Mouse (Mus musculus): ENCODE results near the gene Sox18. TPM values are rescaled to one million over a fixed set of nuclear protein-coding genes. Genes with fewer than 3 reads are reported as not detected.

Gene Sox18
- total and polyA plus RNA-seq, 3 experiments: 0.04 TPM; not detected in 2

- H3K4me3 ChIP-seq (ENCODE audit: control insufficient read depth in 1 of 2, insufficient read depth in 1 of 2, low read depth in 2 of 2, low read length in 2 of 2): no peak overlapping the region
- no peaks in the 10 kb centered on the region for H3K79me2 ChIP-seq (ENCODE audit: control insufficient read depth, insufficient read depth, low read length, poor library complexity)
- H3K9ac ChIP-seq (ENCODE audit: control insufficient read depth, low read depth, low read length, poor library complexity, severe bottlenecking): no peak overlapping the region
- DNase-seq (ENCODE audit: low read depth, low spot score): no peak
- peaks cover 0 to 4% of the 10 kb centered on the region in 2 experiments; a peak in 2 of 4 replicates for H3K36me3 ChIP-seq (ENCODE audit: control insufficient read depth in 1 of 2, insufficient read depth in 2 of 2, low read length in 2 of 2)
- H3K4me1 ChIP-seq (ENCODE audit: control insufficient read depth in 1 of 2, insufficient read depth in 2 of 2, low read length in 2 of 2): peaks cover 0 to 8% of the 10 kb centered on the region in 2 experiments; a peak in 2 of 4 replicates
- TF ChIP-seq ZC3H11A (IDR thresholded peaks at IDR 0.05; ENCODE audit: low read depth, low read length): no peak
- no peak for TF ChIP-seq CHD2 (IDR thresholded peaks at IDR 0.05; ENCODE audit: low read length)
- TF ChIP-seq MYC (IDR thresholded peaks at IDR 0.05; ENCODE audit: low read depth, low read length): no peak
- no peak for TF ChIP-seq ELF1 (IDR thresholded peaks at IDR 0.05; ENCODE audit: low read depth, low read length)
- TF ChIP-seq E2F4 (IDR thresholded peaks at IDR 0.05; ENCODE audit: borderline replicate concordance, low read depth, low read length): no peak
- no peak for TF ChIP-seq NRF1 (IDR thresholded peaks at IDR 0.05; ENCODE audit: insufficient read depth, low read depth, low read length, poor library complexity, severe bottlenecking)
- TF ChIP-seq ZKSCAN1 (IDR thresholded peaks at IDR 0.05; ENCODE audit: low read depth, low read length): no peak
- TF ChIP-seq NELFE (IDR thresholded peaks at IDR 0.05; ENCODE audit: low read depth, low read length): no peak
- TF ChIP-seq GABPA (IDR thresholded peaks at IDR 0.05; ENCODE audit: low read depth, low read length): no peak
- no peak for TF ChIP-seq RAD21 (IDR thresholded peaks at IDR 0.05; ENCODE audit: low read depth, low read length)
- TF ChIP-seq MXI1 (IDR thresholded peaks at IDR 0.05; ENCODE audit: low read depth, low read length): no peak
- no peak for TF ChIP-seq POLR2AphosphoS5 (IDR thresholded peaks at IDR 0.05; ENCODE audit: borderline replicate concordance, low read depth, low read length)
- no peak for TF ChIP-seq USF1 (IDR thresholded peaks at IDR 0.05; ENCODE audit: low read depth, low read length)
- TF ChIP-seq UBTF (IDR thresholded peaks at IDR 0.05; ENCODE audit: borderline replicate concordance, insufficient read depth, low read depth, low read length): no peak
- TF ChIP-seq HCFC1 (IDR thresholded peaks at IDR 0.05; ENCODE audit: low read depth, low read length): no peak
- no peak for TF ChIP-seq CHD1 (IDR thresholded peaks at IDR 0.05; ENCODE audit: low read depth, low read length)
- no peak for TF ChIP-seq TCF12 (IDR thresholded peaks at IDR 0.05; ENCODE audit: low read depth, low read length)
- no peak for TF ChIP-seq MAFK (IDR thresholded peaks at IDR 0.05; ENCODE audit: borderline replicate concordance, low read depth, low read length)
- no peaks in the 10 kb centered on the region for H3K27me3 ChIP-seq (ENCODE audit: control insufficient read depth in 1 of 2, insufficient read depth in 2 of 2, low read length in 2 of 2)
- no peaks in the 10 kb centered on the region for H3K9me3 ChIP-seq (replicated peaks; ENCODE audit: insufficient read depth, low read length)
- H3K27ac ChIP-seq (ENCODE audit: control insufficient read depth, low read depth, low read length): no peak overlapping the region
Observed at GRCm38 (mm10) chr2:181658528-181658927, 12.9 kb downstream of the Sox18 start.

- Histone ChIP-seq H3K4me3 (ENCODE audit: control insufficient read depth in 1 of 2, insufficient read depth in 1 of 2, low read depth in 2 of 2, low read length in 2 of 2) (no peak overlapping the region), H3K27ac (ENCODE audit: control insufficient read depth, low read depth, low read length) (no peak overlapping the region), H3K9me3 (replicated peaks; ENCODE audit: insufficient read depth, low read length) (no peaks in the 10 kb centered on the region), H3K4me1 (ENCODE audit: control insufficient read depth in 1 of 2, insufficient read depth in 2 of 2, low read length in 2 of 2) (peaks cover 0 to 2% of the 10 kb centered on the region in 2 experiments; a peak in 1 of 4 replicates), H3K79me2 (ENCODE audit: control insufficient read depth, insufficient read depth, low read length, poor library complexity) (no peaks in the 10 kb centered on the region), H3K27me3 (ENCODE audit: control insufficient read depth in 1 of 2, insufficient read depth in 2 of 2, low read length in 2 of 2) (no peaks in the 10 kb centered on the region), H3K36me3 (ENCODE audit: control insufficient read depth in 1 of 2, insufficient read depth in 2 of 2, low read length in 2 of 2) (peaks cover 0 to 4% of the 10 kb centered on the region in 2 experiments; a peak in 2 of 4 replicates), H3K9ac (ENCODE audit: control insufficient read depth, low read depth, low read length, poor library complexity, severe bottlenecking) (no peak overlapping the region)
- TF ChIP-seq HCFC1 (IDR thresholded peaks at IDR 0.05; ENCODE audit: low read depth, low read length) (no peak), POLR2AphosphoS2 (IDR thresholded peaks at IDR 0.05; ENCODE audit: low read length) (no peak), MAFK (IDR thresholded peaks at IDR 0.05; ENCODE audit: borderline replicate concordance, low read depth, low read length) (no peak), JUND (IDR thresholded peaks at IDR 0.05; ENCODE audit: low read depth, low read length) (no peak)
- no peak for DNase-seq (ENCODE audit: low read depth, low spot score)
Observed at GRCm38 (mm10) chr2:181657441-181657840, 14.0 kb downstream of the Sox18 start.
